Mouse (Mus musculus) stomach, embryonic 14.5 days (tissue): ENCODE data around the gene Alkbh5. TPM values are rescaled to one million over a fixed set of nuclear protein-coding genes. Genes with fewer than 3 reads are reported as not detected.

Experiments used
- ATAC-seq: fragments of 200-750 bp; cut with Nextera tagmentation; 2 replicates; pipeline ENCODE4 v1.8.0; 2017; ENCODE audit warnings: low read depth, moderate TSS enrichment; ENCODE audit not compliant: insufficient number of reproducible peaks, insufficient read depth, low FRiP score
- H3K27ac ChIP-seq: fragments of 300-500 bp; sonication (generic); 2 replicates; pipeline ENCODE4 v1.5.1; 2014; ENCODE audit warnings: mild to moderate bottlenecking, low read length, moderate library complexity, mixed read lengths
- H3K27me3 ChIP-seq: fragments of 300-500 bp; sonication (generic); 2 replicates; pipeline ENCODE4 v1.6.1; 2014; ENCODE audit warnings: low read length, control low read depth, mixed read lengths; ENCODE audit not compliant: control insufficient read depth, insufficient read depth
- H3K36me3 ChIP-seq: fragments of 300-500 bp; sonication (generic); 2 replicates; pipeline ENCODE4 v1.6.1; 2014; ENCODE audit warnings: mild to moderate bottlenecking, control low read depth, low read length, moderate library complexity, mixed read lengths; ENCODE audit not compliant: control insufficient read depth, insufficient read depth
- H3K4me1 ChIP-seq: fragments of 300-500 bp; sonication (generic); 2 replicates; pipeline ENCODE4 v1.6.1; 2014; ENCODE audit warnings: low read length, control low read depth, mixed read lengths; ENCODE audit not compliant: control insufficient read depth, insufficient read depth
- H3K4me2 ChIP-seq: fragments of 300-500 bp; sonication (generic); replicated peaks from 2 replicates; pipeline ENCODE4 v1.6.1; 2014; ENCODE audit warnings: low read depth, low read length, control low read depth
- H3K4me3 ChIP-seq: fragments of 300-500 bp; sonication (generic); 2 replicates; pipeline ENCODE4 v1.5.1; 2014; ENCODE audit warnings: low read depth, low read length, control low read depth
- H3K9ac ChIP-seq: fragments of 300-500 bp; sonication (generic); replicated peaks from 2 replicates; pipeline ENCODE4 v1.6.1; 2014; ENCODE audit warnings: low read depth, mild to moderate bottlenecking, control low read depth, low read length, moderate library complexity, mixed read lengths
- H3K9me3 ChIP-seq: fragments of 300-500 bp; sonication (generic); 2 replicates; pipeline ENCODE4 v1.6.1; 2016; ENCODE audit warnings: low read depth, low read length, control low read depth; ENCODE audit not compliant: control insufficient read depth
- WGBS: fragments of 180-500 bp; shearing (Covaris S2); extraction: QIAGEN DNeasy Blood & Tissue Kit; methylation state at CpG from one replicate; pipeline ENCODE4 v1.1.7; 2014; 5-methylcytosine and 5-hydroxymethylcytosine counted together
- polyA plus RNA-seq: library from polyadenylated mRNA; unstranded; fragments of >200 nt; fragmentation: Nextera tagmentation; extraction: Ambion mirVana; gene quantifications from 2 replicates; pipeline ENCODE4 v1.2.1, GENCODE M21; 2014

The Alkbh5 gene
- polyA plus RNA-seq, 1 experiment from 2014 or later: 35.3 TPM

DNA sequence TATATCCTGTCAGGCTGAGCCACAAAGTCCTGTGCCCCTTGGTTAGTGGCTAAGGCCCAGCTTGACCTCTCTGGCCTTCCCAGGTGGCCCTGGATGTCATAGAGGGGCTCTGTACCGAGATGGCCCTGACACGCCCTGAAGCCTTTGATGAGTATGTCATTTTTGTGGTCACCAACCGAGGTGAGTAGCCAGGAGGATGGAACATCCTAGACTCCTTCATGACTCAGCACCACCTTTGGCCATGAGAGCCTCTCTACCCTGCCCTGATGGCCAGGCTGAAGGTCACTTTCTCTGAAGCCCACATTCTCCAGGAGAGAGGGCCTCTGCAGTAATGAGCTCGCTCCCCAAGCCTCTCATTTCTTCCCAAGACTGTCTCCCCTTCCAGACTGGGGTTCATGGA lies 17.9 kb upstream of the Alkbh5 start:
- no peaks in the 10 kb centered on the region for H3K27me3 ChIP-seq
- H3K4me1 ChIP-seq: no peaks in the 10 kb centered on the region
- ATAC-seq: no peak
- no peak overlapping the region for H3K9ac ChIP-seq
- no peak overlapping the region for H3K4me3 ChIP-seq
- H3K4me2 ChIP-seq: no peak overlapping the region
- H3K9me3 ChIP-seq: no peaks in the 10 kb centered on the region
- WGBS: 73% methylated on average over 4 of the region's 4 CpGs
- H3K36me3 ChIP-seq: no peaks in the 10 kb centered on the region
- H3K27ac ChIP-seq: no peak overlapping the region

DNA sequence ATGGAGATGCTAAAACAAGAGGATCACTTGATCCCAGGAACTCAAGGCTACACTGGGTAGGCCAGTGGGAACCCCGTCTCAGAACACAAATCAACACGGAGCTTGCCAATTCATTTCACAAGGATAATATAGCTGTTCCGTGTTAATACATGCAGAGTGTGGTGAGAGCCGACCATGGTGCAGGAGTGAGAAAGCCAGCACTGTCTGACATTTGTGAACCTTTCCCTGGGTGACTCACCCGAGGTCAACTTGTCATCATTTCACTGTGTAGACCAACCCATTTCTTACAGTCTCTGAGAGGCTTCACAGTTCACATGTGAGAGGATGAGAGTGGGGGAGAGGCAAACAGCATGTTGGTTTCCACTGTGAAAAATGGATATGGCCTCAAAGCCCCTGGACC lies 14.2 kb upstream of the Alkbh5 start:
- no peaks in the 10 kb centered on the region for H3K27me3 ChIP-seq
- ATAC-seq: no peak
- 73% methylated on average over 5 of the region's 5 CpGs for WGBS
- H3K4me3 ChIP-seq: no peak overlapping the region
- H3K4me1 ChIP-seq: no peaks in the 10 kb centered on the region
- H3K9ac ChIP-seq: no peak overlapping the region
- H3K36me3 ChIP-seq: no peaks in the 10 kb centered on the region
- no peaks in the 10 kb centered on the region for H3K9me3 ChIP-seq
- no peak overlapping the region for H3K27ac ChIP-seq
- no peak overlapping the region for H3K4me2 ChIP-seq

DNA sequence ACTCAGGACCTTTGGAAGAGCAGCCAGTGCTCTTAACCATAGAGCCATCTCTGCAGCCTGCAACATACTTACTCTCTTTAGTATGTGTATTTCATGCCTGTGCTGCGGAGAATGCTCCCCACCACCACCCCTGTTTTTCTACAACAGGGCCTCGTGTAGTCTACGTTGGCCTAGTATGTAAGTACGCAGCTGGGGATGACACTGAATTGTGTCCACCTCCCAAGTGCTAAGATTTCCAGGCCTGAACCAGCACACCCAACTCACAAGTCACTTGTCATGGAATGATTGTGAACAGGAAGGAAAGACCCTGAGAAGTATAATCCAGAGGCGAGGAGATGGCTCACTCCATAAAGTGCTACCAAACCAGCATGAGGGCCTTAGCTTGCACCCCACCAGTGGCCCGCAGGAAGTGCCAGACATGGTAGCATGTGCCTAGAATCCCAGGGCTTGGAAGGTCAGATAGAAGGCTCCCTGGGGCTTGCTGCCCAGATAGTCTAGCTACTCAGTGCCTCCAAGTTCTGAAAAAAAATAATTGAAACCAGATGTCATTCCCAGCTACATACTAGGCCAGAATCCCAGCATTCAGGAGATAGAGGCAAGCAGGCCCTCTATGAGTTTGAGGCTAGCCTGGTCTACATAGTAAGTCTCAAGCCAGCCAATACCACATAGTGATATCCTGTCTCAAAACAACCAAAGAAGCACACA lies 13.4 kb upstream of the Alkbh5 start:
- Histone ChIP-seq H3K4me1 (no peaks in the 10 kb centered on the region), H3K4me2 (no peak overlapping the region), H3K9ac (no peak overlapping the region), H3K27ac (no peak overlapping the region), H3K27me3 (no peaks in the 10 kb centered on the region), H3K4me3 (no peak overlapping the region), H3K9me3 (no peaks in the 10 kb centered on the region), H3K36me3 (no peaks in the 10 kb centered on the region)
- ATAC-seq: no peak
- WGBS: 90% methylated on average over 6 of the region's 6 CpGs

DNA sequence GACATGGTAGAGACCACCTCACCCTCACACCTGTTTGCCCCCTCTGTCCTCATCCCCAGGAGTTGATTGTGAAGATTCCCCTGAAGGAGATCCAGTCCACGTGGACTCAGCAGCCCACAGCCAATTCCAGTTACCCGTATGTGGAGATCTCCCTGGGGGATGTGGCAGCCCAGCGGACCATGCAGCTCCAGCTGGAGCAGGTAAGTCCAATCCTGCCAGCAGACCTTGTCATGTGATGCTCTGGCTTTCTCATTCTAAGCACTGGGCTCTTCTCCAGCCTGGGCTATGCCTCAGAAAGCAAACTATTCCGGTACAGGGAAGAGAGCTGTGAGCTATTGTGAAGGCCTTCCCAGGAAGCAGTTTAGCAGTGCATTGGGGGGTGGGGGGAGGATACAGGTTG lies 9.7 kb upstream of the Alkbh5 start:
- Histone ChIP-seq H3K9ac (no peak overlapping the region), H3K36me3 (no peaks in the 10 kb centered on the region), H3K4me2 (no peak overlapping the region), H3K27ac (no peak overlapping the region), H3K9me3 (no peaks in the 10 kb centered on the region), H3K4me1 (no peaks in the 10 kb centered on the region), H3K4me3 (no peak overlapping the region), H3K27me3 (no peaks in the 10 kb centered on the region)
- WGBS: 78% methylated on average over 4 of the region's 4 CpGs
- ATAC-seq: no peak

DNA sequence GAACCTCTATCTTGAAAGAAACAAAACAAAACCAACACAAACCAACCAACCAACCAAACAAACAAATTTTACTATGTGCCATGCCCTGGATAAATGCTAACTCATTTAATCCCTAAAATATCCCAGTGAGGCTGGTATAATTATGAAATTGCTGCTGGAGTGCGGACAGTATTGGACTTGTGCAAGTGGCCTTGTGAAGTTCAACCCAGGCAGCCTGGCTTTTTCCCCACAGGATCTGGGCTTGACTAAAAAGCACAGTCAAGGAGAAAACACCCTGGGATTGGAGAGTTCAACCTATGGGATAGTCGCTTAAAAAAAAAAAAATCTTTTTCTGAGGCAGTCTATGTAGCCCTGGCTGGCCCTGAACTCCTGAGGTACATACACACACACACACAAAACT lies 505 bp upstream of the Alkbh5 start:
- peak overlapping the region; percentile 80 for H3K4me2 ChIP-seq
- WGBS: 88% methylated on average over 2 of the region's 2 CpGs

DNA sequence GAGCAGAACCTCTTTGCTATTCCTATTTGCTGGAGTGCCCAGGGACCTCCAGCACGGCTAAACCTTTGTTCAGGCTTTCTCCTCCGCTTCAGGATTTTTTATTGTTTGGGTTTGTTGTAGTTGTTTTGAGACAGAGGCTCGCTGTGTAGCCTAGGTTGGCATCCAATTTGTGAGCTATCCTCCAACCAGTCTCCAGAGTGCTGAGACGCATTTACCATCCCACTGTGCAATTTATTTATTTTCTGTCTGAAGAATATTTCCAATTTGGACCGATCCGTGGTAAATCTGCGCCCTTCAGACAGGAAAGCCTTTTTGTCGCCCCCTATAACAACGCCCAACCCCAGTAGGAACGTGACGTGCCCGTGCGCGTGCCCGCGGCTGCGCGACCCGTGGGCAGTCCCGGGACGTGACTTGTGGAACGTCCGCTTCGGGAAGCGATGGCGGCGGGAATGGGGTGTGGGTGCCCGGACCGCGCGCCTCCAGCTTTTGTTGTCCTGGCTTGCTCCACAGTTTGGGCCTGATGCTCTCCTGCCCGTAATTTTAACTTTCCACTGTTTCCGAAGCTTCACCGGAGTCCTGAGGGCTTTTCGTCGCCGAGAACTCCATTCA lies 782 bp downstream of the Alkbh5 start:
- H3K27ac ChIP-seq: peak overlapping the region; percentile 100

More for the DNA sequence above, 505 bp upstream of the Alkbh5 start:
- no peak for ATAC-seq
- Histone ChIP-seq H3K4me3 (peak overlapping the region; percentile 99; the same call in 1 of the 2 replicates), H3K27me3 (no peaks in the 10 kb centered on the region), H3K27ac (no peak overlapping the region; the same call in 1 of the 2 replicates), H3K36me3 (no peaks in the 10 kb centered on the region; the same call in 1 of the 2 replicates), H3K9ac (no peak overlapping the region), H3K4me1 (peaks cover 12% of the 10 kb centered on the region), H3K9me3 (no peaks in the 10 kb centered on the region)

DNA sequence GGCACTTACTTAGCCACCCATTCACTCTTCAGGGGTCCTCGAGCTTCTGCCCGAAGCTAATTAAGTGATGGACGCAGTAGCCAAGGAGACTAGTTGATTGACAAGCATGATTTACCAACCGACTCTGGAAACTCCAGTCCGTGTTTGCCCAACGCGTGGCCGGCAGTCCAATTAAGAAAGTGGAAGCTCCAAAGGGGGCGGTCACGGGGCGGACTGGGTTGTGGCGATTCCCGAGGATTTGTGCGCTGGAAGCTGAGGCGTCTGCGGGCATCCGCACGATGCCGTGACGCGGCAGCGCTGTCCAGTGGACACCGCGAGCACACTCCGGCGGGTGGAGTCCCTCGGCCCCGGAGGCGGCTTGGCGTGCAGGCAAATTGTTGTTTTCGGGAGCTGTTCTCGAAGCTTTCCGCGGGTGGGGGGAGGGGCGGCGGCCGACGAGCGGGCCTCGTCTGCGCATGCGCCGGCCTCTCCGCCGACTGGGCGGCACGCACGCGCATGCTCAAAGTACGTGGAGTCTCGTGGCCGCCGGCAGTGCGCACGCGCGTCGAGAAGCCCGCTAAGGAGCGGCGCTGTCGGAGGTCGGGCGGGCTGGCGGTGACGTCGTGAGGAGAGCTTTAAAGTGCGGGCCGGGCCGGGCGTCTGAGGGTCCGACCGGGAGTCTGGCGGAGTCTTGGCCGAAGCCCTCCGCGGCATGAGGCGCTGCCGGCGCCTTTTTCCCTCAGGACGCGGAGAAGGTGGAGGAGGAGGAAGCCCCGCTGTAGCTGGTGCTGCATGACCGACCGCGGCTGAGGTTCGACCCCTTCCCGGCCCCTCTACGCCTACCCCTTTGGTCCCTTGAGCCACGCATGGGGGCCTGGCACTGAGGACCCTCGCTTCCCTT lies 1.5 kb downstream of the Alkbh5 start:
- Histone ChIP-seq H3K27me3 (no peaks in the 10 kb centered on the region), H3K9me3 (no peaks in the 10 kb centered on the region), H3K27ac (peak overlapping the region; percentile 100), H3K4me1 (peaks cover 24% of the 10 kb centered on the region), H3K9ac (peak overlapping the region; percentile 95), H3K4me3 (peak overlapping the region; percentile 99), H3K36me3 (peaks cover 6% of the 10 kb centered on the region), H3K4me2 (peak overlapping the region; percentile 98)
- ATAC-seq: peak; percentile 93
- WGBS: under 1% methylated on average over 87 of the region's 91 CpGs

More for the DNA sequence above, 782 bp downstream of the Alkbh5 start:
- H3K9ac ChIP-seq: peak overlapping the region; percentile 95
- peak overlapping the region; percentile 80 for H3K4me2 ChIP-seq
- H3K9me3 ChIP-seq: no peaks in the 10 kb centered on the region
- ATAC-seq: peak; percentile 79
- under 1% methylated on average over 37 of the region's 37 CpGs for WGBS
- peaks cover 2% of the 10 kb centered on the region for H3K36me3 ChIP-seq
- H3K4me3 ChIP-seq: peak overlapping the region; percentile 99
- peaks cover 21% of the 10 kb centered on the region for H3K4me1 ChIP-seq
- no peaks in the 10 kb centered on the region for H3K27me3 ChIP-seq
